Mouse (Mus musculus): ENCODE results near the gene Iqschfp.

- TF ChIP-seq CTCF (IDR thresholded peaks at IDR 0.05; ENCODE audit: borderline replicate concordance, control insufficient read depth, extremely low read depth, insufficient read depth, low read length, poor library complexity) = no peak
- TF ChIP-seq POLR2A (IDR thresholded peaks at IDR 0.05; ENCODE audit: control insufficient read depth, extremely low read depth, insufficient read depth, low read length, poor library complexity) = no peak
Measured at GRCm38 (mm10) chr3:68203934-68204467, 312.0 kb downstream of the Iqschfp start.

Data from thymus, adult 2 months (tissue).